Mouse (Mus musculus) MEL (cell line): Measurements from ENCODE around the gene Lbx1. TPM values are rescaled to one million over a fixed set of nuclear protein-coding genes. Genes with fewer than 3 reads are reported as not detected.

Experiments
- DNase-seq: peaks from one replicate; pipeline ENCODE4 v3.0.0; 2011; ENCODE audit warnings: low read depth, low spot score
- H3K27ac ChIP-seq: 2 replicates; pipeline ENCODE4 v1.5.1; 2012; ENCODE audit warnings: low read depth, mild to moderate bottlenecking, control low read depth, low read length, moderate library complexity; ENCODE audit not compliant: control insufficient read depth
- H3K27me3 ChIP-seq, 2 experiments: fragments of 150-350 bp in 1 of 2; sonication (generic) in 1 of 2; 2 replicates each; pipeline ENCODE4 v1.6.1; 2012; ENCODE audit warnings: low read length in 2 of 2, mild to moderate bottlenecking in 2 of 2, improper control_type of control experiment in 1 of 2, moderate library complexity in 1 of 2; ENCODE audit not compliant: insufficient read depth in 2 of 2, control insufficient read depth in 1 of 2
- H3K36me3 ChIP-seq, 2 experiments: 2 replicates each; pipeline ENCODE4 v1.6.1; 2012 to 2014; ENCODE audit warnings: low read length in 2 of 2, improper control_type of control experiment in 1 of 2, inconsistent platforms in 1 of 2, mild to moderate bottlenecking in 1 of 2; ENCODE audit not compliant: insufficient read depth in 2 of 2, control insufficient read depth in 1 of 2
- H3K4me1 ChIP-seq, 2 experiments: fragments of 150-350 bp in 1 of 2; sonication (generic) in 1 of 2; 2 replicates each; pipeline ENCODE4 v1.6.1; 2012; ENCODE audit warnings: low read length in 2 of 2, improper control_type of control experiment in 1 of 2, mild to moderate bottlenecking in 1 of 2; ENCODE audit not compliant: insufficient read depth in 2 of 2, control insufficient read depth in 1 of 2
- H3K4me3 ChIP-seq, 2 experiments: fragments of 150-350 bp in 1 of 2; sonication (generic) in 1 of 2; 2 replicates each; pipeline ENCODE4 v1.5.1; 2012; ENCODE audit warnings: low read depth in 2 of 2, low read length in 2 of 2, mild to moderate bottlenecking in 2 of 2, moderate library complexity in 2 of 2, control low read depth in 1 of 2, improper control_type of control experiment in 1 of 2; ENCODE audit not compliant: control insufficient read depth in 1 of 2, insufficient read depth in 1 of 2
- H3K79me2 ChIP-seq: 2 replicates; pipeline ENCODE4 v1.6.1; 2012; ENCODE audit warnings: mild to moderate bottlenecking, low read length, moderate library complexity; ENCODE audit not compliant: control insufficient read depth, poor library complexity, insufficient read depth
- H3K9ac ChIP-seq: 2 replicates; pipeline ENCODE4 v1.6.1; 2012; ENCODE audit warnings: low read depth, mild to moderate bottlenecking, control low read depth, low read length, moderate library complexity; ENCODE audit not compliant: control insufficient read depth, poor library complexity, severe bottlenecking
- H3K9me3 ChIP-seq: fragments of 150-350 bp; sonication (generic); replicated peaks from 2 replicates; pipeline ENCODE4 v1.6.1; 2012; ENCODE audit warnings: mild to moderate bottlenecking, low read length, improper control_type of control experiment, moderate library complexity; ENCODE audit not compliant: insufficient read depth
- BHLHE40 ChIP-seq: IDR thresholded peaks from 2 replicates; pipeline ENCODE4 v1.6.1; 2012; ENCODE audit warnings: low read depth, mild to moderate bottlenecking, inconsistent platforms, low read length, improper control_type of control experiment, borderline replicate concordance
- CHD1 ChIP-seq: IDR thresholded peaks from 2 replicates; pipeline ENCODE4 v1.6.1; 2012; ENCODE audit warnings: low read depth, mild to moderate bottlenecking, inconsistent platforms, low read length, improper control_type of control experiment
- CTCF ChIP-seq, 3 experiments: IDR thresholded peaks in 2 of 3; conservative IDR thresholded peaks in 1 of 3; 2 replicates each; pipeline ENCODE4 v1.5.1; 2011 to 2012; ENCODE audit warnings: low read length in 3 of 3, low read depth in 2 of 3, mild to moderate bottlenecking in 2 of 3, improper control_type of control experiment in 1 of 3, inconsistent platforms in 1 of 3, mixed read lengths in 1 of 3, moderate library complexity in 1 of 3; ENCODE audit not compliant: control insufficient read depth in 1 of 3, insufficient read depth in 1 of 3, poor library complexity in 1 of 3, severe bottlenecking in 1 of 3
- E2F4 ChIP-seq: IDR thresholded peaks from 2 replicates; pipeline ENCODE4 v1.6.1; 2011; ENCODE audit warnings: low read depth, low read length, improper control_type of control experiment, borderline replicate concordance
- ELF1 ChIP-seq: IDR thresholded peaks from 2 replicates; pipeline ENCODE4 v1.6.1; 2014; ENCODE audit warnings: low read depth, mild to moderate bottlenecking, inconsistent platforms, low read length, improper control_type of control experiment, moderate library complexity
- ETS1 ChIP-seq: IDR thresholded peaks from 2 replicates; pipeline ENCODE4 v1.6.1; 2012; ENCODE audit warnings: low read depth, mild to moderate bottlenecking, inconsistent platforms, low read length, improper control_type of control experiment, moderate library complexity
- GABPA ChIP-seq: IDR thresholded peaks from 2 replicates; pipeline ENCODE4 v1.6.1; 2012; ENCODE audit warnings: low read depth, mild to moderate bottlenecking, inconsistent platforms, low read length, improper control_type of control experiment, moderate library complexity
- GATA1 ChIP-seq: IDR thresholded peaks from 2 replicates; pipeline ENCODE4 v1.6.1; 2011; ENCODE audit warnings: low read depth, low read length, improper control_type of control experiment
- HCFC1 ChIP-seq: IDR thresholded peaks from 2 replicates; pipeline ENCODE4 v1.6.1; 2012; ENCODE audit warnings: low read depth, mild to moderate bottlenecking, inconsistent platforms, low read length, improper control_type of control experiment, moderate library complexity
- MAZ ChIP-seq: IDR thresholded peaks from 2 replicates; pipeline ENCODE4 v1.6.1; 2012; ENCODE audit warnings: low read depth, mild to moderate bottlenecking, inconsistent platforms, low read length, improper control_type of control experiment
- MXI1 ChIP-seq: IDR thresholded peaks from 2 replicates; pipeline ENCODE4 v1.6.1; 2011; ENCODE audit warnings: mild to moderate bottlenecking, low read depth, low read length, improper control_type of control experiment
- MYC ChIP-seq: IDR thresholded peaks from 2 replicates; pipeline ENCODE4 v1.6.1; 2011; ENCODE audit warnings: low read depth, mild to moderate bottlenecking, low read length, improper control_type of control experiment, moderate library complexity
- NELFE ChIP-seq: IDR thresholded peaks from 2 replicates; pipeline ENCODE4 v1.6.1; 2011; ENCODE audit warnings: low read depth, low read length, improper control_type of control experiment
- NRF1 ChIP-seq: IDR thresholded peaks from 2 replicates; pipeline ENCODE4 v1.6.1; 2014; ENCODE audit warnings: low read depth, mild to moderate bottlenecking, inconsistent platforms, low read length, improper control_type of control experiment, moderate library complexity; ENCODE audit not compliant: poor library complexity, insufficient read depth, severe bottlenecking
- POLR2AphosphoS2 ChIP-seq: IDR thresholded peaks from 2 replicates; pipeline ENCODE4 v1.6.1; 2011; ENCODE audit warnings: low read length, improper control_type of control experiment
- POLR2AphosphoS5 ChIP-seq: IDR thresholded peaks from 2 replicates; pipeline ENCODE4 v1.6.1; 2012; ENCODE audit warnings: low read depth, borderline replicate concordance, mild to moderate bottlenecking, inconsistent platforms, low read length, moderate library complexity, mixed read lengths
- RAD21 ChIP-seq: IDR thresholded peaks from 2 replicates; pipeline ENCODE4 v1.6.1; 2011; ENCODE audit warnings: mild to moderate bottlenecking, low read depth, low read length, improper control_type of control experiment
- SMC3 ChIP-seq: IDR thresholded peaks from 2 replicates; pipeline ENCODE4 v1.6.1; 2011; ENCODE audit warnings: low read depth, low read length, improper control_type of control experiment
- TAL1 ChIP-seq: IDR thresholded peaks from 2 replicates; pipeline ENCODE4 v1.6.1; 2012; ENCODE audit warnings: mild to moderate bottlenecking, inconsistent platforms, low read length, moderate library complexity, mixed read lengths
- TCF12 ChIP-seq: IDR thresholded peaks from 2 replicates; pipeline ENCODE4 v1.6.1; 2014; ENCODE audit warnings: low read depth, mild to moderate bottlenecking, inconsistent platforms, low read length, improper control_type of control experiment, moderate library complexity
- USF1 ChIP-seq: IDR thresholded peaks from 2 replicates; pipeline ENCODE4 v1.6.1; 2014; ENCODE audit warnings: low read depth, mild to moderate bottlenecking, inconsistent platforms, low read length, improper control_type of control experiment, moderate library complexity
- ZNF384 ChIP-seq: IDR thresholded peaks from 2 replicates; pipeline ENCODE4 v1.6.1; 2012; ENCODE audit warnings: low read depth, mild to moderate bottlenecking, inconsistent platforms, low read length, improper control_type of control experiment
- polyA plus RNA-seq, 2 experiments: library from polyadenylated mRNA; stranded (reverse) in 1 of 2; unstranded in 1 of 2; fragments of >175 nt in 1 of 2; fragments of >200 nt in 1 of 2; gene quantifications; 2 replicates each; pipeline versions ENCODE4 v1.2.1 to v1.2.4; 2012; ENCODE audit warnings: low replicate concordance in 2 of 2, low read depth in 1 of 2; ENCODE audit not compliant: insufficient read length in 2 of 2, insufficient read depth in 1 of 2, missing spikeins in 1 of 2
- total RNA-seq: library from RNA; depleted of rRNA; stranded (reverse); fragments of 300-350 nt; gene quantifications from 2 replicates; pipeline ENCODE4 v1.2.3, GENCODE M21; 2012

Gene Lbx1
- total and polyA plus RNA-seq, 3 experiments: not detected

DNA sequence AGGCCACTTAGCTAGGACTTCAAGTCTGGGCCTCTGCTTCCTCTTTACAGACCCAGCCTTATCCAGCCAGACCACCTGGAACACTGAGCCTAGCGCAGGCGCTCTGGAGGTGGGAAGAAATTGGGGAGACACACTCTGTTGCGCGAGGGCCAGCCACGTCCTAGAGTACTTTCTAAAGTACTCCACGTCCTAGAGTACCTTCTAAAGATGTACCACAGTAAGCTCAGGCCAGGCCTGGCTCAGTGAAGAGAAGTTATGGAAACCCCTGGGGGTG lies 11.4 kb downstream of the Lbx1 start:
- TF ChIP-seq NELFE (no peak), HCFC1 (no peak), USF1 (no peak), NRF1 (peak; percentile 52), MYC (no peak), BHLHE40 (no peak), POLR2AphosphoS5 (no peak), ELF1 (no peak), CHD1 (no peak), MXI1 (no peak), ZNF384 (no peak), TAL1 (peak; percentile 67), CTCF (IDR thresholded peaks at IDR 0.05 in 2 of 3, conservative IDR thresholded peaks at IDR 0.05 in 1 of 3; ENCODE audit: control insufficient read depth in 1 of 3, insufficient read depth in 1 of 3, low read depth in 2 of 3, low read length in 3 of 3, poor library complexity in 1 of 3, severe bottlenecking in 1 of 3) (no peak), ETS1 (no peak)
- H3K27ac ChIP-seq: no peak overlapping the region
- H3K9ac ChIP-seq: no peak overlapping the region
- no peaks in the 10 kb centered on the region; a peak in 1 of 4 replicates for H3K36me3 ChIP-seq
- no peak overlapping the region; a peak in 1 of 4 replicates for H3K4me3 ChIP-seq
- H3K79me2 ChIP-seq: no peaks in the 10 kb centered on the region
- no peaks in the 10 kb centered on the region for H3K9me3 ChIP-seq
- peak; percentile 42 for DNase-seq
- no peaks in the 10 kb centered on the region for H3K27me3 ChIP-seq
- no peaks in the 10 kb centered on the region for H3K4me1 ChIP-seq

DNA sequence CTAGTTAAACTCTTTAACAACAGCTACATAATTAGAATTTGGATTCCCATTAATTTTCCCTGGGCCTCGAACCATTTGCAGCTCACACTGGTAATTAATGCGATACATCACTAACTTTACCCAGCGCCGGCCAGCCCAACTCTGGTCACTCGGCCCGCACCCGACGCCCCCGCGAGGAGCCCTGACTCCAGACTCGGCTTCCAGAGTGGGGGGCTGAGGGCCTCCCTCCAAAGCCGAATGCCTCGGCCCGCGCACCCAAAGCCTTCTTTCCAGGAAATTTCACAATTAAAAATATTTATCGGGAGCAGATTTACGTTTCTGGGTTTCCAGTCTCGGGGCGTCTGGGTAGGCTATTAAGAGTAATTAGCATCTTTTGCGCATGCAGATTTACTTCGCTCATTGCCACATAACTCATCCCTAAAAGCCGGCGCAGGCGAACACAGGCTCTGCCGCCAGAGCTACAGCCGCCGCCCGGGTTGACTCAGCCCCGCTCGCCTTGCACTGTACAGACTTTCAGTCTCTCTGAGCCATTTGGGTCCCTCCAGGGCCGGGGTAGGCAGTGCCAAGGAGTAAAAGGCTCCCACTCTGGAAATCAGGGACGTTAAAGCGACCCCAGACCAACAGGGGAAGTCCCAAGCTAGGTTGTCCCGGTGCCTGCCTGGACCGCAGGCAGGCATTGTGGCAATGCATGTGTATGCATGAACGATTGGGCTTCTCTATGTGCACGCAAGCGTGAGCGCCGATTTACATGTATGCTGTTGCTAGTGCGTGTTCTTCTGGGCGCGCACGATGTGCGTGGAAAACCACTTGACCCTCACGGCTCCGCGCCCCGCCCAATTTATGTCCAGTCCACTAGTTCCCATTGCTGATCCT lies 12.0 kb downstream of the Lbx1 start:
- H3K79me2 ChIP-seq: no peaks in the 10 kb centered on the region
- no peaks in the 10 kb centered on the region; a peak in 1 of 4 replicates for H3K36me3 ChIP-seq
- no peak overlapping the region for H3K27ac ChIP-seq
- peak overlapping the region in 1 of 2 experiments; percentile 9; a peak in 1 of 4 replicates for H3K4me3 ChIP-seq
- H3K27me3 ChIP-seq: no peaks in the 10 kb centered on the region
- DNase-seq: no peak
- no peak overlapping the region for H3K9ac ChIP-seq
- TF ChIP-seq POLR2AphosphoS5 (no peak), GABPA (no peak), RAD21 (no peak), SMC3 (no peak), ZNF384 (no peak), CTCF (IDR thresholded peaks at IDR 0.05 in 2 of 3, conservative IDR thresholded peaks at IDR 0.05 in 1 of 3; ENCODE audit: control insufficient read depth in 1 of 3, insufficient read depth in 1 of 3, low read depth in 2 of 3, low read length in 3 of 3, poor library complexity in 1 of 3, severe bottlenecking in 1 of 3) (no peak), USF1 (no peak), POLR2AphosphoS2 (no peak), TCF12 (no peak), MAZ (no peak), E2F4 (no peak), GATA1 (no peak)
- no peaks in the 10 kb centered on the region for H3K9me3 ChIP-seq
- no peaks in the 10 kb centered on the region for H3K4me1 ChIP-seq
